Mouse (Mus musculus) urinary bladder, adult 18-20 months (tissue): ENCODE results near the gene Gm3239.
A peak's percentile ranks its signal among the peaks of the same experiment; 100 is the strongest.
"Not testable (repeated sequence)": the region's sequence is repeated elsewhere in the genome, so short reads cannot be mapped to it uniquely, and the experiment has no call there.

Source experiments
- DNase-seq, 2 experiments: peaks; one replicate each; pipeline ENCODE4 v3.0.0; 2022; ENCODE audit warnings: low spot score in 2 of 2, mixed read lengths in 2 of 2

Gm3239 gene

DNA sequence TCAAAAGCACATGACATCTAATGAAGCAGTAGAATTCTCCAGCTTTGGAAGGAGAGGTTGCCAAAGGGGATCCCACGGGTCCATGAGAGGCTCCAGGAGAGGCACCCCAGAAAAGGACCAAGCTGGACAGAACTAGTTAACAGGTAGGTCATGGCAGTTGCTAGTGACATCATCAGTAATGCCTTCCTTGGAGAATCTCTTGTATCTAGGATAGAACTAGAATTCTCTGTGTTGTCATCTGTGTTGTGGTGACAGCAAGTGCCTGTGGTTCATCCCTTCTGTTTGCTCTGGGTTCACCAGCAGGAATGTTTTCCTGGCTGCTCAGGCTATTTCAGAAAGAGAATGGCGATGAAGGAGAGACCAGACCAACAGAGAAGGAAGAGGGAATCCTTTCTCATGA is at the start of gene Gm3239:
Gene Gm3239, plus strand, starts transcription at position 301 of the 400 bp plus-strand sequence.
- DNase-seq: not testable (repeated sequence)

GRCm38 (mm10) chr14:4632052-4632451 is 31.9 kb upstream of the Gm3239 start, which contains the start of gene Gm8159:
Gene Gm8159, plus strand, starts transcription at chr14:4632352.
- not testable (repeated sequence) for DNase-seq

DNA sequence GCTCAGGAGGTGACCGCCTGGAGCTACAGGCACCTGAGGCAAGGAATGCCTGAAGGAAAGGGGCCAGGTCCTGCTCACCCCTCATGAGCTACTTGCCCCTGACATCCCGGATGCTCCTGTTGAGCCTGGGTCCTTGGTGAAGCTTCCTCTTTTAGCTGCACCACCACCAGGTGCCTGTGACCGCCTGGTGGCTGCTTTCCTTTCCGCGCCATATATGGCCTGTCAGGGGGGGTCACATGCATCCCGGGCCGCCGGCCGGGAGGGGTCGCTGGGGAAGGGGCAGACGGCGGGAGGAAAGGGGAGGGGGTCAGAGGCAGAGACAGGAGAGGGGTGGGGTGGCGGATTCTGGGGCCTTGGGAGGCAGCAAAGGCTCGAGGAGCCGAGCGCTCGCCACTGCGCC is 14.7 kb upstream of the Gm3239 start:
- DNase-seq: peak in 1 of 2 experiments; percentile 6

- DNase-seq: peak; percentile 1 to 4
These were observed 13.7 kb upstream of the Gm3239 start for GRCm38 (mm10) chr14:4650324-4650723.

- not testable (repeated sequence) for DNase-seq
These were observed 44.9 kb downstream of the Gm3239 start, which contains the start of gene Gm7876 for GRCm38 (mm10) chr14:4708938-4709337. Gene Gm7876, plus strand, starts transcription at chr14:4709238.
